Mouse (Mus musculus) spleen, adult 2 months (tissue): ENCODE data around the gene Zbtb7b.
A peak's percentile ranks its signal among the peaks of the same experiment; 100 is the strongest.

Experiments
- CTCF ChIP-seq: fragments of 200-500 bp; IDR thresholded peaks from 2 replicates; pipeline ENCODE4 v1.5.1; 2011; ENCODE audit warnings: mild to moderate bottlenecking, inconsistent platforms; ENCODE audit not compliant: insufficient read depth, insufficient read length, insufficient replicate concordance; ENCODE audit errors: extremely low read depth
- POLR2A ChIP-seq: fragments of 200-500 bp; IDR thresholded peaks from 2 replicates; pipeline ENCODE4 v1.6.1; 2011; ENCODE audit warnings: low read depth, low read length, inconsistent platforms

DNA sequence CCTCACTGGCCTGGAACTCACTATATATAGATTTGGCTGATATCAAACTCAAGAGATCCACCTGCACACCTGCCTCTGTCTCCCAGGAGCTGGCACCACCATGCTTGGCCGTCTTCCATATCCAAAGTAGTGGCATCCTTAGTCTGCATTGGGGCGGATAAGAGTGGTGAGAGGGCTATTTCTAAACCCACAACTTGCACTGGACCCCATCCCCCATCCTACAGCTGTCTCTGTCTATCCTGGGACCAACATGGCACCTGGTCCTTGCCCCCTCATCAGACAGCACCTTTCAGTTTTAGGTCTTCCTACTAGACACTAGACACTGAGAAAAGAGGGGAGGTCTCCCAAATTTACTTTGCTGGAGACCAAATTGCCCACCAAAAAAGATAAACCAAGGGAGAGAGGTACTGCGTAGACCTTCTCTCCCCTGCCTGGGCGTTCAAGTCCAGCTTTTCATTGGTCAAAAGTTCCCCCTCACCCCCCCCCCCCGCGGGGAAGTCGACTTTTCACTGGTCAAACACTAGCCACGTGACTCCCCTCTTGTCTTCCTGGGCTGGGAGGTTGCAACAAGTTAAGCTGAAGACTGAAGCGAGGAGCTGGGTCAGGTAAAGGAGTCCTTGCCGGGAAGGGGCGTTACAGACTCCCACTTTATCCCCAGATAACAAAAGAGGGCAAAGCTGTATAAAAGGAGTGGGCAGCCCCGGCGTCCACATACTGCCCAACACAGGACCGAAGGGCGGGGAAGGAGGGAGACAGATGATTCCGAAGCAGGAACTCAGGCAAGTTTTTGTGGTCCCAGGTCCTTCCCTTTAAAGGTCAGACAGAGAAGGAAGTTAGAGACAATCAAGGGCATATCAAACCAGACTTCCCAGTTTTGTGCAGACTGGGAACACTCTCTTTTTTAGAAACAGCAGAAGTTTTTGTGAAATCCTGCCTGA lies 41.9 kb upstream of the Zbtb7b start, which contains the start of gene Pbxip1:
- no peak for TF ChIP-seq CTCF
- TF ChIP-seq POLR2A: peak; percentile 44; the same call in 1 of the 2 replicates
